Mouse (Mus musculus): ENCODE results near the gene Rufy4. TPM values are rescaled to one million over a fixed set of nuclear protein-coding genes. Genes with fewer than 3 reads are reported as not detected.

The Rufy4 gene
- polyA plus RNA-seq, 1 experiment from 2014 or later, result 0.38 TPM

DNA sequence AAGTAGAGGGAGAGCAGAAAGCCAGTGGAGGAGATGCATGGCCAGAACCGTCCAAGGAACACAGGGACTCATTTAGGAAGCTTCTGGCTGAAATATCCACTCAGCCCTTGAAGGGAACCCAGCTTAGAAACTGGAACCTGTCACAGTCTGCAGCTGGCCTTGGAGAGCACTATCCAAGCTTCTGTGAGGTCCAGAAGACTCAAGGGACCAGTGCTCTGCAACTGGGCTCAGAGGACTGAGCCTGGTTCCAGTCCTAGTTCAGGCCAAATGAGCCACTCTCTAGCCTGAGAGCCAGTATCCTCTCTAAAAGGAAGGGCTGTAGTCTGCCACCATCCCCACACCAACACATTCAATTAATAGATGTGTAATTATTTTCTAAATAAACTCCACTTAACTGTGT, 36.8 kb upstream of the Rufy4 start:
- no peaks in the 10 kb centered on the region for H3K36me3 ChIP-seq (ENCODE audit: control insufficient read depth, insufficient read depth, low read length)
- no peak overlapping the region for H3K9ac ChIP-seq (ENCODE audit: low read length)
- DNase-seq (ENCODE audit: low spot score), result no peak
- ATAC-seq (ENCODE audit: insufficient read depth, low FRiP score, low TSS enrichment), result no peak
- WGBS, result 75% methylated on average over 1 of the region's 1 CpGs
- no peak overlapping the region for H3K4me3 ChIP-seq (ENCODE audit: low read depth, low read length)
- peaks cover 20% of the 10 kb centered on the region for H3K4me1 ChIP-seq (ENCODE audit: control insufficient read depth, insufficient read depth, low read length)
- H3K27me3 ChIP-seq (ENCODE audit: control insufficient read depth, insufficient read depth, low read length), result no peaks in the 10 kb centered on the region
- H3K9me3 ChIP-seq (ENCODE audit: control insufficient read depth, low read length), result no peaks in the 10 kb centered on the region
- H3K27ac ChIP-seq (ENCODE audit: low read depth, low read length), result no peak overlapping the region
- no peak overlapping the region for H3K4me2 ChIP-seq (ENCODE audit: low read depth)

DNA sequence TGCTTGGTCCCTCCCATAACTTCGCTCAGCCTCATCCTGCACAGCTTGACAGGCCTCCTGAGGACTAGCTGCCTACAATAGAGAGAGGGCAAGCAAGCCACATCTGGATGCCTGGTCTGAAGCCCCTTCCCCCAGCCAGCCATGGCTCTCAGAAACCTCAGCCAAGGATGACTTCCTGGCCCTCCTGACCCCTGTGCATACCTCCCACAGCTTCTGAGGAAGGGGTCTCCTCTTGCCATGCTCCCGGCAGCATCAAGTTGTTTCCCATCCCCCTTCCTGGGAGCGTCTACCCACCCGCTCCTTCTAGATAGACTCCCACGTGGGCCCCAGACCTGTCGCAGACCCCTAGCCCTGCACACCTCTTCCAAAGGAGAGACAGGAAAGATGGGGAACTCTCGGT, 35.0 kb upstream of the Rufy4 start:
- Histone ChIP-seq H3K4me3 (ENCODE audit: low read depth, low read length) (peak overlapping the region; percentile 27), H3K4me2 (ENCODE audit: low read depth) (peak overlapping the region; percentile 31), H3K9ac (ENCODE audit: low read length) (no peak overlapping the region), H3K9me3 (ENCODE audit: control insufficient read depth, low read length) (no peaks in the 10 kb centered on the region), H3K4me1 (ENCODE audit: control insufficient read depth, insufficient read depth, low read length) (peaks cover 17% of the 10 kb centered on the region), H3K36me3 (ENCODE audit: control insufficient read depth, insufficient read depth, low read length) (no peaks in the 10 kb centered on the region), H3K27me3 (ENCODE audit: control insufficient read depth, insufficient read depth, low read length) (no peaks in the 10 kb centered on the region), H3K27ac (ENCODE audit: low read depth, low read length) (no peak overlapping the region)
- ATAC-seq (ENCODE audit: insufficient read depth, low FRiP score, low TSS enrichment) (no peak), DNase-seq (ENCODE audit: low spot score) (no peak)
- WGBS, result 46% methylated on average over 7 of the region's 7 CpGs

DNA sequence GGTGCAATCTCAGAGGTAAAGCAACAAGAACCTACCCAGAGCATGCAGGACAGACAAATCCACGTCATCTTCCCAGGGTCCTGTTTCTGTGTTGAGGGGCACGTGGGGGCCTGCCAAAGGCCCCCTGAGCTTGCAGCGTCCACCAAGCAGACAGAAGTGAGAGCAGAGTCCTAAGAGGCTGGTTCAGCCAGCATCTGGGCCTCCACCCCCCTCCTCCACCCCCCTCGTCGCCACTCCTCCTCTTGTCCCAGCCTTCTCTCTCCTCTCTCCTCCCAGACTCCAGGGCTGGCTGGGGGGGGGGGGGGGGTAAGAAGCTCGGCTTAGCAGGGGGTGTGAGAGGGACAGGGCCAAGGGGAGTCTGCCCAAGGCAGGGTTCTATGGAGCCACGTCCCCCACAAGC, 34.2 kb upstream of the Rufy4 start:
- no peaks in the 10 kb centered on the region for H3K27me3 ChIP-seq (ENCODE audit: control insufficient read depth, insufficient read depth, low read length)
- no peak overlapping the region for H3K9ac ChIP-seq (ENCODE audit: low read length)
- peaks cover 17% of the 10 kb centered on the region for H3K4me1 ChIP-seq (ENCODE audit: control insufficient read depth, insufficient read depth, low read length)
- ATAC-seq (ENCODE audit: insufficient read depth, low FRiP score, low TSS enrichment), result no peak
- DNase-seq (ENCODE audit: low spot score), result peak; percentile 43
- H3K36me3 ChIP-seq (ENCODE audit: control insufficient read depth, insufficient read depth, low read length), result no peaks in the 10 kb centered on the region
- WGBS, result 35% methylated on average over 4 of the region's 7 CpGs
- H3K27ac ChIP-seq (ENCODE audit: low read depth, low read length), result peak overlapping the region; percentile 17
- H3K4me2 ChIP-seq (ENCODE audit: low read depth), result peak overlapping the region; percentile 31
- H3K4me3 ChIP-seq (ENCODE audit: low read depth, low read length), result peak overlapping the region; percentile 27
- H3K9me3 ChIP-seq (ENCODE audit: control insufficient read depth, low read length), result no peaks in the 10 kb centered on the region

DNA sequence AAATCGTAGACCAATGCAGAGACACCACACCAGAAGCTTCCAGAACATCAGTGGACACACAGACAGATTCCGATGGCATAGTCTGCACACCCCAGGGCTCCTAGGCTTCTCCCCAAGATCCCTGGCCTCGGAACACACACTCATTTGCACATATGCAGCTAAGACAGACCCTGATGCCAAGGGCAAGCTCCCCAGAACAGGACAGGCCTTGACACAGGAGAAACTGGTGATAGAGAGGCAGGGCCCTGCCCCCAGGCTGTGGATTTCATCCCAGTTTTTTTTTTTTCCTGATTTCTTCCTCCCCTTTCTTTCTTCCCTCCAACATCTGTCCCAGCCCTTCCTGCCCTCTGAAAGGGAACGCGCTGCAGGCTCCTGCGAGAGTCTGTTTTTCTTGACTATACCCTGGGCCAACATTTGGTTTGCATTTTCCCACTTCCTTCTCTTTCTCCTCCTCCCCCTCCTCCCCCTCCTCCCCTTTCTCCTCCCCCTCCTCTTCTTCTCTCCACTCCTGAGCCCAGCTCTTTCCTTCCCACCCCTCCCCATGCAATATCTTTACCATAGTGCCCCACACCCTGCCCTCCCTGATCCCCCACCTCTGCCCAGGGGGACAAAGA, 33.6 kb upstream of the Rufy4 start:
- Histone ChIP-seq H3K9me3 (ENCODE audit: control insufficient read depth, low read length) (no peaks in the 10 kb centered on the region), H3K9ac (ENCODE audit: low read length) (no peak overlapping the region), H3K36me3 (ENCODE audit: control insufficient read depth, insufficient read depth, low read length) (no peaks in the 10 kb centered on the region), H3K4me1 (ENCODE audit: control insufficient read depth, insufficient read depth, low read length) (peaks cover 17% of the 10 kb centered on the region), H3K27ac (ENCODE audit: low read depth, low read length) (peak overlapping the region; percentile 17), H3K27me3 (ENCODE audit: control insufficient read depth, insufficient read depth, low read length) (0 out of 2 replicates have a peak, but pooled peaks cover under 1% of the 10 kb centered on the region), H3K4me3 (ENCODE audit: low read depth, low read length) (no peak overlapping the region), H3K4me2 (ENCODE audit: low read depth) (no peak overlapping the region)
- ATAC-seq (ENCODE audit: insufficient read depth, low FRiP score, low TSS enrichment), result no peak
- peak; percentile 47 for DNase-seq (ENCODE audit: low spot score)
- WGBS, result 34% methylated on average over 6 of the region's 6 CpGs

DNA sequence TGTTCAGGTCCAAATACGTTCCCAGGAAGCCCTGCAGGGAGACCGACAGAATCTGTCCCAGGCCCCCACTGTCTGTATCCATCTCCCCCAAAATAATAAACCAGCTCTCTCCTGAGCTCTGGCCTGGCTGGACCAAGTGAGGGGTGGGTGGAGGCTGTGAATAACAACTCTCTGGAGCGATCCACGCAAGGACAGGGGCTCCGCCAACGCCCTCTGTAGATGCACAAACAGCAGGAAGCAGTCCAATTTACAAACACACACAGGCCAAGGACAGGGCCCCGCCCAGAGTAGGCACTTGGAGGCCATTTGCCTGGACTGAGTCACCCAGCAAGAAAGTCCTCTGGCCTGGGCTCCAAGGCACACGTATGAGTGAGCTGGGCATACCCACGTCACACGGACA, 33.1 kb upstream of the Rufy4 start:
- H3K9ac ChIP-seq (ENCODE audit: low read length), result no peak overlapping the region
- no peak overlapping the region for H3K4me3 ChIP-seq (ENCODE audit: low read depth, low read length)
- H3K36me3 ChIP-seq (ENCODE audit: control insufficient read depth, insufficient read depth, low read length), result no peaks in the 10 kb centered on the region
- ATAC-seq (ENCODE audit: insufficient read depth, low FRiP score, low TSS enrichment) (no peak), DNase-seq (ENCODE audit: low spot score) (no peak)
- no peak overlapping the region for H3K4me2 ChIP-seq (ENCODE audit: low read depth)
- H3K27me3 ChIP-seq (ENCODE audit: control insufficient read depth, insufficient read depth, low read length), result 0 out of 2 replicates have a peak, but pooled peaks cover 2% of the 10 kb centered on the region
- 61% methylated on average over 10 of the region's 10 CpGs for WGBS
- H3K4me1 ChIP-seq (ENCODE audit: control insufficient read depth, insufficient read depth, low read length), result peaks cover 17% of the 10 kb centered on the region
- no peaks in the 10 kb centered on the region for H3K9me3 ChIP-seq (ENCODE audit: control insufficient read depth, low read length)
- H3K27ac ChIP-seq (ENCODE audit: low read depth, low read length), result no peak overlapping the region; the same call in 1 of the 2 replicates

DNA sequence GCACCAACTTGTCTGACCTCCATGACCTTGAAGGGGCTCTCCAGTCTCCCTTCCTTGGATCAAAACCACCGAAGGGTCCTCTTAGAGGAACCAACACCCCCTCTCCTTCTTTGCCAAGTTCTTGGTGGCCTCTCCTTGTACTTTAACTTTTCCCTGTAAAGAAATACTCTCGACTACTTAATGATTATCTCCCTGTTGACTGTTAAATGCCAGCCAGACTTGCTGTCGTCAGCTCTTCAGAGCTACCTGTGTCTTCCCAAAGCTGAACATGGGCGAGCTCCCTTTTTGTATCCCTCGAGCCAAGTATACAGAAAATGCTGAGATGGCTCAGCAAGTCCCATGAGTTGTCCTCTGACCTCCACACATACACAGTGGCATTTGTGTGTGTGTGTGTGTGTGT, 31.9 kb upstream of the Rufy4 start:
- ATAC-seq (ENCODE audit: insufficient read depth, low FRiP score, low TSS enrichment), result no peak
- WGBS, result 86% methylated on average over 5 of the region's 5 CpGs

DNA sequence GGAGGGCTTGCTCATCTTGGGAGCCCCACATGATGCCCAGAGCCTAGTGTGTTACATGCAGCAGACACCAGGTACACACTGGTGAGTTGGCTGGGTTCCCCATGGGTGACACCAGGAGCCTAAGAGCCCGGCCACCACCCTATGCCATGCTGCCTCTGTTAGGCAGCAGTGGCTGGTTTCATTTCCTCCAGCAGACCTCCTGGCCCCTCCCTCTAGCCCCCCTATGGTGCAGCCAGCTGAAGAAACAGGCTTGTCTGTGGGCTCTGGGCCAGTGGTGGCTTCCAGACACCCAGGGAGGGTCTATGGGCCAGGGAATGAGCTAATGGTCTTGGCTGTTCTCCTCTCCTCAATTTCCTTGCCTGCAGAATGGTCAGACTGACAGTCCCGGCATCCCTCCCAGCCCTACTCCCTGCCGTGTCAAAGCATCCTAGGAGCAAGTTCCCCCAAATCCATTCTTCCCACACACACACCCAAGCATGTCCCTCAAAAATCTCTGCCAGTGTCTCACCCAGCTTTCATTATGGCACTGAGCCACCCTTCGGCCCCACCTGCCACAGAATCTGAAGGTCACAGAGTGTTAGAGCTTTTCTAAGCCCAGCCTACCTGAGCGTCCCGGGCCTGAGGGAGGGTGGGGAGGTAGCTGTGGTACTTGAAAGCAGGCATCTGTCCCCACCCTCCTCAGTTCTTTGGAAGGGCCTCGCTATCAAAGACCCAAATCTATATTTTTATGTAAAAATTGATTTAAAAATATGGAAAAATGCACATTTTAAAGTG, 30.7 kb upstream of the Rufy4 start:
- no peak overlapping the region for H3K27ac ChIP-seq (ENCODE audit: low read depth, low read length)
- ATAC-seq (ENCODE audit: insufficient read depth, low FRiP score, low TSS enrichment), result no peak
- DNase-seq (ENCODE audit: low spot score), result peak; percentile 59

More for the DNA sequence above, 31.9 kb upstream of the Rufy4 start:
- no peaks in the 10 kb centered on the region for H3K9me3 ChIP-seq (ENCODE audit: control insufficient read depth, low read length)
- DNase-seq (ENCODE audit: low spot score), result no peak
- no peaks in the 10 kb centered on the region for H3K36me3 ChIP-seq (ENCODE audit: control insufficient read depth, insufficient read depth, low read length)
- no peak overlapping the region for H3K27ac ChIP-seq (ENCODE audit: low read depth, low read length)
- no peak overlapping the region for H3K4me2 ChIP-seq (ENCODE audit: low read depth)
- peaks cover 24% of the 10 kb centered on the region for H3K4me1 ChIP-seq (ENCODE audit: control insufficient read depth, insufficient read depth, low read length)
- no peak overlapping the region for H3K9ac ChIP-seq (ENCODE audit: low read length)
- H3K27me3 ChIP-seq (ENCODE audit: control insufficient read depth, insufficient read depth, low read length), result 0 out of 2 replicates have a peak, but pooled peaks cover 2% of the 10 kb centered on the region
- no peak overlapping the region for H3K4me3 ChIP-seq (ENCODE audit: low read depth, low read length)

DNA sequence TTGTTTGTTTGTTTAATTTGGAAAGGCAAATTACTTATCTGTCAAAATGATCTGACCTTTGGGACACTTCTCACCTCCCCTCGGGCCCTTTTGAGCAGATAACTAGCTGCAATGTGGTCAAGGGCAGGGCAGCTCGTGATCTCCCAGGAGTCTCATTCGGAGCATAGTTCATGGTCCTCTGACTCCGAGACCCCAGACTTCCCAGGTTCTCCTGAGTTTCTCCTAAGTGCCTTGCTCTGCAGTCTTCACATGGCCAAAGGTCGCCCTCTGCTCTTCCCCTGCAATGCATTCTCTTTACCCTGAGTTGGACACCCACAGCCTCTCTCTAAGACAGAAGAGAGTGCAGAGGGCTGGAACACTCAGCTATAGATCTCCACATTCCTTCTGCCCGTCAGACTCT, 30.0 kb upstream of the Rufy4 start:
- H3K9ac ChIP-seq (ENCODE audit: low read length), result no peak overlapping the region
- DNase-seq (ENCODE audit: low spot score) (no peak), ATAC-seq (ENCODE audit: insufficient read depth, low FRiP score, low TSS enrichment) (no peak)
- WGBS, result 49% methylated on average over 6 of the region's 6 CpGs
- no peaks in the 10 kb centered on the region for H3K36me3 ChIP-seq (ENCODE audit: control insufficient read depth, insufficient read depth, low read length)
- no peaks in the 10 kb centered on the region for H3K9me3 ChIP-seq (ENCODE audit: control insufficient read depth, low read length)
- 0 out of 2 replicates have a peak, but pooled peaks cover 2% of the 10 kb centered on the region for H3K27me3 ChIP-seq (ENCODE audit: control insufficient read depth, insufficient read depth, low read length)
- no peak overlapping the region for H3K4me3 ChIP-seq (ENCODE audit: low read depth, low read length)
- peaks cover 24% of the 10 kb centered on the region for H3K4me1 ChIP-seq (ENCODE audit: control insufficient read depth, insufficient read depth, low read length)
- H3K27ac ChIP-seq (ENCODE audit: low read depth, low read length), result no peak overlapping the region
- no peak overlapping the region for H3K4me2 ChIP-seq (ENCODE audit: low read depth)

More for the DNA sequence above, 30.7 kb upstream of the Rufy4 start:
- H3K27me3 ChIP-seq (ENCODE audit: control insufficient read depth, insufficient read depth, low read length), result 0 out of 2 replicates have a peak, but pooled peaks cover 2% of the 10 kb centered on the region
- 46% methylated on average over 7 of the region's 7 CpGs for WGBS
- H3K9me3 ChIP-seq (ENCODE audit: control insufficient read depth, low read length), result no peaks in the 10 kb centered on the region
- H3K36me3 ChIP-seq (ENCODE audit: control insufficient read depth, insufficient read depth, low read length), result no peaks in the 10 kb centered on the region
- H3K4me2 ChIP-seq (ENCODE audit: low read depth), result no peak overlapping the region
- no peak overlapping the region for H3K9ac ChIP-seq (ENCODE audit: low read length)
- H3K4me3 ChIP-seq (ENCODE audit: low read depth, low read length), result no peak overlapping the region
- peaks cover 24% of the 10 kb centered on the region for H3K4me1 ChIP-seq (ENCODE audit: control insufficient read depth, insufficient read depth, low read length)

DNA sequence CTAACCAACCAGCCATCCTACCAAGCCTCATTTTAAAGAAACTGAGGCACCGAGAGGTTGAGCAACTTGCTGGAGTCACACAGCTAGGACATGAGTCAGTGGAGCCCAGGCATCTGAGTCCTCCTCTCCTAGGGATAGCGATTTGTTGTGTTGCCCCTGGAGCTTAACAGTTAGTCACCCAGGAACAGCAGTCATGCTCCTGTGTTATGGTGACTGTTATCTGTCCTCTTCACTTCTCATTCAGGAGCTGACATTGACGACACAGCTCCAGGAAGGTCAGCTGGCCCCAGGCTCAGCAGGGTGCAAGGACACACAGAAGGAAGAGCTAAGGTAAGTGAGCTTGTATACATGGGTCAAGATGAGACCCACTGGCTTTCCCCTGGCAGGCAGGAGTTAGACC, 29.6 kb upstream of the Rufy4 start:
- peaks cover 24% of the 10 kb centered on the region for H3K4me1 ChIP-seq (ENCODE audit: control insufficient read depth, insufficient read depth, low read length)
- H3K27me3 ChIP-seq (ENCODE audit: control insufficient read depth, insufficient read depth, low read length), result 0 out of 2 replicates have a peak, but pooled peaks cover 2% of the 10 kb centered on the region
- H3K27ac ChIP-seq (ENCODE audit: low read depth, low read length), result no peak overlapping the region
- ATAC-seq (ENCODE audit: insufficient read depth, low FRiP score, low TSS enrichment), result no peak
- H3K4me2 ChIP-seq (ENCODE audit: low read depth), result no peak overlapping the region
- DNase-seq (ENCODE audit: low spot score), result no peak
- no peaks in the 10 kb centered on the region for H3K9me3 ChIP-seq (ENCODE audit: control insufficient read depth, low read length)
- 58% methylated on average over 3 of the region's 3 CpGs for WGBS
- H3K36me3 ChIP-seq (ENCODE audit: control insufficient read depth, insufficient read depth, low read length), result no peaks in the 10 kb centered on the region
- no peak overlapping the region for H3K9ac ChIP-seq (ENCODE audit: low read length)
- no peak overlapping the region for H3K4me3 ChIP-seq (ENCODE audit: low read depth, low read length)
